Mouse (Mus musculus) regulatory T cell (primary cell): ENCODE measurements around the gene Fam72a.
"Not testable (repeated sequence)": the region's sequence is repeated elsewhere in the genome, so short reads cannot be mapped to it uniquely, and the experiment has no call there.

Experiments
- in situ Hi-C: fragments of 300-600 bp; cut with MboI, MseI; formaldehyde crosslinking; loops from one replicate; pipeline ENCODE4 v1.15.1; 2025; ENCODE audit warnings: high pct_unique_total_duplicates

The Fam72a gene

DNA sequence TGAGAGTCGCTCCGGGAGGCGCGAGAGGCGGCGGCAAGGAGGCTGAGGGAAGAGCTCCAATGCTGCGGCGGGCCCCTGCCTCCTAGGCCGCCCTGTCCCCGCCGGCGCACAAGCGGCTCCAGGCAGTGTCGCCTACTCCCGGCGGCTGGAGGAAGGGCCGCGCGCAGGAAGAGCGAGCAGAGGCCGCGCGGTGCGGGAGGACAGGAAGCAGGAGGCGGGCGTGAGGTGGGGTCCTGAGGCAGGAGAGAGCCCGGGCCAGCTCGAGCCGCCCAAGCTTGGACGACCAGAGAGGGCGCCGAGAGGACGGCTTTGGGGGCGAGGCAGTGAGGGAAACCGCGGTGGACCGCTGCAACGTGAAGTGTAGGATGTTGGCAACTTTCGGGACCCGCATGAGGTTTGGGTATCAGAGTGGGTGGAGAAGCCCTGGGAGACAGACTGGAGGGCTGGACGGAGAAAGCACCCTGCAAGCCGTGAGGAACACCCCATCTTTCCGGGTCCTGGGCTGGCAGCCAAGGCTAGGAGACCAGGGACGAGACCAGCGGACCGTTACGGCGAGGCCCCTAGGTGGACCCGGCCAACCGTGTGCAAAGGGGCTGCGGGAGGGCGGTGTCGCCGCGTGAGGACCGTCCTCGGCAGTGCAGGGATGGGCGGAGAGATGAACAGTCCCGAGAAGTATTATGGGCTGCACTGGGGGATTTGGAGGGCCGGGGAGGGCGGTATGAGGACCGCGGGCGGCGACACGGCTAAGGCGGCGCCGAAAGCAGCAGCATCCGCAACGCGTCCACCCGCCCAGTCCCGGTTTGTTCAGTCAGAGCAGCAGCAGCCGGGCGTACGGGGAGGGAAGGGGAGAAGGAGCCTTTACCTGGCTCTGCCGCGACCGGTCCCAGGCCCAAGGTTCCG is 1.1 kb upstream of the Fam72a start:
- in situ Hi-C loops: no loop called here

DNA sequence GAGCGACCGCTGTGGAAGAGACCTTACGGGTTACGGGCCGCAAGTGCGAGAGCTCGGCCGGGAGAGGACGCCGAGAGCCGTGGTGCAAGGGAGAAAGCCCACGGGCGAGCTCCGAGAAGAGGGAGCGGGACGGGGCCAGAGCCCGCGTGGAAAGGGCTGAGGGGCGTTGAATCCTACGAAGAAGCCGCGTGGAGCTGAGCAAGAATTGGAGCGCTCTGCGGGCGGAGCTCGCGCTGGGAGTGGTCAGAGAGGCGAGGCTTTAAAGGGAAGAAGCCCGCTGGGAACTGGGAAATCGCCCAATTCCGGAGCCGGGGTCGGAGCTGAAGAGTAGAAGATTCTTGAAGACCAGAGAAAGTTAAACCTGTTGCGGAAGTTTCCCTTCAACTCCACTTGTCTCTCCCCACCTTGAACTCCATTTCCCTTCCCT is 391 bp downstream of the Fam72a start:
- in situ Hi-C loops: no loop called here

DNA sequence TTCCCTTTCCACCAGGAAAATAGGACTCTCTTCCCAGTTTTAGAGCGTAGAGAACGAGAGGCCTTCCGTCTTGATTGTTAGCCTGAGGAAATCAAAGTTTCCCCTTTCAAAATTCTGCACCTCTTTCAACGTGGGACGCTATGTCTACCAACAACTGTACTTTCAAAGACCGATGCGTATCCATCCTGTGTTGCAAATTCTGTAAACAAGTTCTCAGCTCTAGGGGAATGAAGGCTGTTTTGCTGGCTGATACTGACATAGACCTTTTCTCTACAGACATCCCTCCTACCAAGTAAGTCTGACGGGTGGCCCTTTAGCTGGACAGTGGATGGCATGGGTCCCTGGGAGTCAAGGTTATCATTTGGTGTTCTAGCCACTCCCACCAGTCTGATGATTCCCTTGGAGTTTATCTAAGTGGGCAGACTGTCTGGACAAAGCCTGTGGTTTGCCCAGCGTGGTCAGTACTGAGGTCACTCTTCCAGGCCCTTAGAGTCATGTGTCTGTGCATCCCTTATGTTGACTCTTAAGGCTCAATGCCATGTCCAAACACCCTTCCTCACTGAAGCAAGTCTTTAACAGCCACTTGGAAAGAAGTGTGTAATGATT is 961 bp downstream of the Fam72a start:
- in situ Hi-C loops: no loop called here

GRCm38 (mm10) chr1:131539771-131540170 is 12.1 kb downstream of the Fam72a start:
- in situ Hi-C loops: no loop called here

DNA sequence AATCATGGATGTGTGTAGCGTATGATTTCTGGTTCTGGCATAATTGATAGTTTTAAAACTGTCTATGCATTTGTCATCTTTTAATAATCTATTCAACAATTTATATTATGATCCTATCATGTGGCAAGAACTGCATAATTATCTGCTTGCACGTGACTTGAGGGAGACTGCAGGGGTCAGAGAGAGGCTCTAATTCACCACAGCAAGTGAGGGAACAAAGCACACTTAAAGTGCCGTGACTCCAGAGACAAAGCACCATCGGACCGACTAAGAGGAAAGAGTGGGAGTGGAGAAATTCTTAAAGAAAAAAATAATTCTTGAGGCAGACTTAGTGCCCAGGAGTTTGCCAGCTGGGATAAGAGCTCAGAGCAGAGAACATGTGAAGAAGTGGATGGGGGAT is 13.1 kb downstream of the Fam72a start:
- in situ Hi-C loops: no loop called here

GRCm38 (mm10) chr1:131541431-131541830 is 13.7 kb downstream of the Fam72a start:
- in situ Hi-C loops: no loop called here

GRCm38 (mm10) chr1:131541903-131542302 is 14.2 kb downstream of the Fam72a start:
- in situ Hi-C loops: no loop called here

DNA sequence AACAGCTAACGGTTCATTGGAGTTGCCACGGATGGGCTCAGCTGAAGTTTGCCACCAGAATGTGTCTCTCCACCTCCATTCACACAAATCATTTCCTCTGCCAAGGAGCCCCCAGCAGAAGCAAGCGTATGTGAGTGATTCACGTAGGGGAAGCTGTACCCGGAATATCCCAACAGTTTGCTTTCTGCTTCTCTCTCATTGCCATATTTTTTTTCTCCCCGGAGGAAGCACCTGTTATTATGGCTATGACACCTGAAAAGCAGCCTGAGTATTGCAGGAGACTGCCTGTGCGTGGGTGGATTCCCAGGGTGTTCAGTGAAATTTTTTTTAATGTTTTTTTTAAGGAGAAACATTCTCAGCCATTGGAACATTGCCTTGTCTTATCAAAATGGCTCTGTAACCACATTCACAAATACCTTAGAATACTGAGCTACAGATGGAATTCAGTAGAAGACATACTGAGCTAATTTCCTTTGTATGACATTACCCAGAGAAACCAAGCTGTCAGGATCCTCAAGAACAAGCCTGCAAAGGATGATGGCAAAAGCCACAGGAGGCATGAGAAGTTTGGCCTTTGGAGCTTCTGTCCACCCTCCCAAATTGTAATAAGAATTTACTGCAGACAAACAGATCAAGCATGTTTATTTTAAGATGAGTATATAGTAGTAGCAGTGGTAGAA is 16.3 kb downstream of the Fam72a start:
- in situ Hi-C loops: no loop called here

- in situ Hi-C loops: no loop called here
Measured at GRCm38 (mm10) chr1:131546798-131547690, 19.3 kb downstream of the Fam72a start.

GRCm38 (mm10) chr1:131548494-131549365 is 21.0 kb downstream of the Fam72a start:
- in situ Hi-C loops: no loop called here

- in situ Hi-C loops: loop anchor here (5.0 kb wide), 1 partner anchor 265 kb away; no protein-coding TSS in a partner anchor
Measured at GRCm38 (mm10) chr1:131551956-131552355, 24.3 kb downstream of the Fam72a start.

GRCm38 (mm10) chr1:131553428-131553827 is 25.7 kb downstream of the Fam72a start:
- in situ Hi-C loops: loop anchor here (5.0 kb wide), 1 partner anchor 266 kb away; no protein-coding TSS in a partner anchor

DNA sequence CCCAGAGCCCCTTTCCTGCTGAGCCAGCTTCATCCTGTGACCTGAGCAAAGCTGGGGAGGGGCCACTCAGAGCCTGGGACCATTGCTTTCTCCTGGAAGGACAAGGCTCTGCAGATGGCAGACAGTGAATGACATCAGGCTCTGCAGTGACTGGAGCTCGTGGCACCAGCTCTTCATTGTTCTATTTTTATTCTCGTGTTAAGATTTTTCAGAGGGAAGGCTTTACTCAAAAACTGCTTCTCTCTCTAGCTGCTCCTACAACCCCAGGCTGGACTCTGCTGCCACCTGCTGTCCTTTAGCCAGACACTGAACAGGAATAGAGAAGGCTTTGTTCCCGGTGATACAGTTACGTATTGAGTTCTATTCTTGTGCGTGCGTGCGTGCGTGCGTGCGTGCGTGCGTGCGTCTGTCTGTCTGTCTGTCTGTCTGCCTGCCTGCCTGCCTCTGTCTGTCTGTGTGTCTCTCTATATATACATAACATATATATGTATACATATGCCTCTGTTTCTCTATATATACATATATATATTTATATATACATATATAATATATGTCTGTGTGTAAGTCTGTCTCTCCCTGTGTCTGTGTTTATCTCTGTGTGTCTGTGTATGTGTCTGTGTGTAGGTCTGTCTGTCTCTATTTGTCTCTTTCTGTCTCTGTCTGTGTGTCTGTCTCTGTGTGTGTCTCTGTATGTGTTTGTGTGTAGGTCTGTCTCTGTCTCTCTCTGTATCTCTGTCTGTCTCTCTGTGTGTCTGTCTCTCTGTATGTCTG is 27.5 kb downstream of the Fam72a start:
- in situ Hi-C loops: no loop called here

GRCm38 (mm10) chr1:131560500-131560899 is 32.8 kb downstream of the Fam72a start:
- in situ Hi-C loops: no loop called here

DNA sequence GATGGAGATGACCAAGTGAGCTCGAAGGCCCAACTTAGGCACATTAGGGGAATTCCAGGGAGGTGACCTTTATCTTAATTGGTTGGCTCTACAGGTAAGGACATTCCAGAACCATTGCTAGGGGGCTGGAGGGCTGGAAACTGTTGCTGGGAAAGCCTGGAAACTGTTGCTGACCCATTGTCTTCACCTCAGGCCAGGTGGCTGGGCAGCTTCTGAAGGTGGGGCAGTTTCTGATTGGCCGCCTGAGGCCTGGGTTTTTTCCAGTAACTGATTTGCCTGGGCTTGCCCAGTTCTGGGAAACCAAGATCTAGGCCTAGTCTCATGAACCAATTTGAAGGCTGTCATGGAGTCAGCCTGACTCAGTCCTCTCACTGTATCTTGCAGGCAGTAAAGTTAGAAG is 34.4 kb downstream of the Fam72a start:
- in situ Hi-C loops: no loop called here

DNA sequence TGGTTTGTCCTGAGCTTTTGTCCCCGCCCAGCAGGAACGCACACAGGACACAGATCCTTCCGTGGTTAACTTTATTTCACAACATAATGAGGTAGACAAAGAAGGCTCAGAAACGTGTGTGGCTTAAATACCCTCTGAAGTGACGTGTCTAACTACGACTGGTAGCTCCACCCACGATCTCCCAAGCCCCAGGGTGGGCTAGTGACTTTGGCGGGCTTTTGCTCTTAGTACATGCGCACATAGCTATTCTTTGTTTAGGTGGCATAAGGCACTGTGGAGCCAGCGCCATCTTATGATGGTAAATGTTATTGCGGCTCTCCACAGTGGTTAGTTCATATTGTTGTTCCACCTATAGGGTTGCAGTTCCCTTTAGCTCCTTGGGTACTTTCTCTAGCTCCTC is 38.4 kb downstream of the Fam72a start:
- in situ Hi-C loops: not testable (repeated sequence)

- in situ Hi-C loops: no loop called here
Measured at GRCm38 (mm10) chr1:131569721-131570120, 42.0 kb downstream of the Fam72a start.

- in situ Hi-C loops: no loop called here
Measured at GRCm38 (mm10) chr1:131570391-131570790, 42.7 kb downstream of the Fam72a start.

GRCm38 (mm10) chr1:131573721-131574120 is 46.0 kb downstream of the Fam72a start:
- in situ Hi-C loops: no loop called here
